Mouse (Mus musculus): ENCODE measurements at regions not wholly inside any gene's neighbourhood (a gene's known extent, or its start where the extent isn't known, plus 50 kb on each side); places are given as distances from the start of the nearest gene placed in this dataset.

DNA sequence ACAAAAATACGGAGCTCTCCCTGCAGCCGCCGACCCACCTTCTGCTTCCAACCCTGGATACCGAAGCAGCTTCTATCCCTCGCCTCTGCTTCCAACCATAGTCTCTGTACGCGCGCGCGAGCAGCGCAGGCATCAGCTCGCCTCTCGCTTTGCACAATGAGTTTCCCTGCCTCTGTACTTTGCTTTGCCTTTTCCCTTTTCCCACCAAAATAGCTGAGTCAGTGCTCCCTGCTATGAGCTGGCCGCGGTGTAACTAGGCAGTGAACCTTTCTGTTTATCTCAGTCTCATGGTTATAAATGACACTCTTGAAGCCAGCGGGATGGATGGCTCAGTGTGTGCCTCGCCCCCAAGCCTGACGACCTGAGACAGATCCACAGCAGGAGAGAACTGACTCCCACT, 182.0 kb downstream of the Tfap2c start:
- Histone ChIP-seq H3K27me3 (replicated peaks) (peaks cover 93% of the 10 kb centered on the region), H3K4me1 (peaks cover 16% of the 10 kb centered on the region), H3K36me3 (replicated peaks; ENCODE audit: low read length) (no peaks in the 10 kb centered on the region), H3K9me3 (no peaks in the 10 kb centered on the region), H3K4me3 (replicated peaks) (peak overlapping the region; percentile 56)
- TF ChIP-seq GATA1 (IDR thresholded peaks at IDR 0.05; ENCODE audit: borderline replicate concordance, low read length) (no peak), FLI1 (IDR thresholded peaks at IDR 0.05; ENCODE audit: low read length) (no peak)

DNA sequence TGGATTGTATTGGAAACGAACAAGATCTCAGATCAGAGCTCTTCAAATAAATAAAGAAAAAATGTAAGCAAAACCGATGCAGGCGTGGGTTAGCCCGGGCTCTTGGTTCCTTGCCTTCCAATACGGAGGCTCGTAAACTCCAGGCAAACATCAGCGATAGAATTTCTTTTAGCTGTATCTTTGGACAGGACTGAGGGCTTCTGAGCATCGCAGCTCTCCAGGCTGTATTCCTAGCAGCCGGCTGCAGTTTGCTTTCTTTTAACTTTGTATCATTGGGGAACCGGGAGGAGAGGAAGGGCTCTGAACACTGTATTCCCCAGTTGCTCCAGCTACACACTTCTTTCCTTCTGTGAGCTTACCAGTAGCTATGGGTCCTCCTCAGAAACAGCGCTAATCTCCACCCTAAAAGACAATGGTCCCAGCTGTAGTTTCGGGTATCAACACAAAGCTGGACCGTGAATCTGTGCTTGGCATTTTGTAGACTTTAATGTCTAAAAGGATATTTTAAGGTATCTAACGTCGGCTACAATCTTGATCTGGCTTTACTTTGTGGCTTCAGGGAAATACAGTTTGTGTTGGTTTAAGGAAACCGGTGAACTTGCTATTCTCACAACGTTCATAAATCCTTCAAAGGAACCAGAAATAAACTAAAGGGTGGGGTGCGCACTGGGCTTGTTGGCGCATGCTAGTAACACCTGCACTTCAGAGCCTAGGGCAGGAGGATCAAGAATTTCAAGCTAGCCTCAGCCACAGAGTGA, 183.2 kb downstream of the Tfap2c start:
- no peak for TF ChIP-seq GATA1 (IDR thresholded peaks at IDR 0.05; ENCODE audit: borderline replicate concordance, low read length)
- TF ChIP-seq FLI1 (IDR thresholded peaks at IDR 0.05; ENCODE audit: low read length) = no peak
- Histone ChIP-seq H3K9me3 (no peaks in the 10 kb centered on the region), H3K27me3 (replicated peaks) (peaks cover 94% of the 10 kb centered on the region), H3K36me3 (replicated peaks; ENCODE audit: low read length) (no peaks in the 10 kb centered on the region), H3K4me1 (peaks cover 13% of the 10 kb centered on the region), H3K4me3 (replicated peaks) (no peak overlapping the region)

GRCm38 (mm10) chr2:172733403-172733995, 184.1 kb downstream of the Tfap2c start:
- Histone ChIP-seq H3K27me3 (replicated peaks) (peaks cover 94% of the 10 kb centered on the region), H3K4me3 (replicated peaks) (no peak overlapping the region), H3K36me3 (replicated peaks; ENCODE audit: low read length) (no peaks in the 10 kb centered on the region), H3K9me3 (peaks cover 4% of the 10 kb centered on the region; the same call in 1 of the 2 replicates), H3K4me1 (peaks cover 7% of the 10 kb centered on the region)
- no peak for TF ChIP-seq FLI1 (IDR thresholded peaks at IDR 0.05; ENCODE audit: low read length)
- TF ChIP-seq GATA1 (IDR thresholded peaks at IDR 0.05; ENCODE audit: borderline replicate concordance, low read length) = no peak

GRCm38 (mm10) chr2:172735621-172736020, 186.2 kb downstream of the Tfap2c start:
- peaks cover 95% of the 10 kb centered on the region for H3K27me3 ChIP-seq (replicated peaks)
- TF ChIP-seq FLI1 (IDR thresholded peaks at IDR 0.05; ENCODE audit: low read length) (no peak), GATA1 (IDR thresholded peaks at IDR 0.05; ENCODE audit: borderline replicate concordance, low read length) (no peak)
- H3K4me3 ChIP-seq (replicated peaks) = no peak overlapping the region
- no peaks in the 10 kb centered on the region for H3K36me3 ChIP-seq (replicated peaks; ENCODE audit: low read length)
- H3K4me1 ChIP-seq = peaks cover 14% of the 10 kb centered on the region
- peaks cover 6% of the 10 kb centered on the region; the same call in 1 of the 2 replicates for H3K9me3 ChIP-seq

GRCm38 (mm10) chr2:172739041-172739491, 189.7 kb downstream of the Tfap2c start:
- H3K4me1 ChIP-seq = peaks cover 9% of the 10 kb centered on the region
- TF ChIP-seq GATA1 (IDR thresholded peaks at IDR 0.05; ENCODE audit: borderline replicate concordance, low read length) = no peak
- TF ChIP-seq FLI1 (IDR thresholded peaks at IDR 0.05; ENCODE audit: low read length) = no peak

GRCm38 (mm10) chr2:172739529-172739928, 190.1 kb downstream of the Tfap2c start:
- H3K4me1 ChIP-seq = peaks cover 9% of the 10 kb centered on the region
- no peak for TF ChIP-seq GATA1 (IDR thresholded peaks at IDR 0.05; ENCODE audit: borderline replicate concordance, low read length)
- TF ChIP-seq FLI1 (IDR thresholded peaks at IDR 0.05; ENCODE audit: low read length) = no peak
- H3K4me3 ChIP-seq (replicated peaks) = no peak overlapping the region
- H3K27me3 ChIP-seq (replicated peaks) = peaks cover 84% of the 10 kb centered on the region
- no peaks in the 10 kb centered on the region for H3K36me3 ChIP-seq (replicated peaks; ENCODE audit: low read length)
- peaks cover 6% of the 10 kb centered on the region; the same call in 1 of the 2 replicates for H3K9me3 ChIP-seq

More at GRCm38 (mm10) chr2:172739041-172739491, 189.7 kb downstream of the Tfap2c start:
- no peaks in the 10 kb centered on the region for H3K36me3 ChIP-seq (replicated peaks; ENCODE audit: low read length)
- peaks cover 87% of the 10 kb centered on the region for H3K27me3 ChIP-seq (replicated peaks)
- no peak overlapping the region for H3K4me3 ChIP-seq (replicated peaks)
- peaks cover 6% of the 10 kb centered on the region; the same call in 1 of the 2 replicates for H3K9me3 ChIP-seq

DNA sequence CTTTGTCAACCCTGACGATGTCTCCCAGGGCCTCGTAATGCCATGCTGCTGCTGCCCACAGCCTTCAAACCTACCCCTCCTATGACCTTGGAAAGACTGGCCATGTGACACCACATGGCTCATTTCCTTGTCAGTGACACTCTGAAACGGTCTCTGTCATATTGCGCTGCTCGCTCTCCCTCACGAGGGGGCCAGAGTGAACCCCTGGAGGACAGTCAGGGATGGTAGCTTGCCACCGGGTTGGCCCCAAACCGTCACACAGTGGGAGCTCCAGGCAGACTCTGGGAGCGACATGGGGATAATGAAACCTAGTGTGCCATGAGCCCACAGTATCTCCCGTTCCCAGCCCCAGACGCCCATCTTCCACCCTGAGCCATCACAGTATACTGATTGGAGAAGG, 188.8 kb downstream of the Bmp7 start:
- no peak overlapping the region for H3K4me3 ChIP-seq (replicated peaks)
- H3K9me3 ChIP-seq = no peaks in the 10 kb centered on the region
- TF ChIP-seq GATA1 (IDR thresholded peaks at IDR 0.05; ENCODE audit: borderline replicate concordance, low read length) (no peak), FLI1 (IDR thresholded peaks at IDR 0.05; ENCODE audit: low read length) (no peak)
- H3K36me3 ChIP-seq (replicated peaks; ENCODE audit: low read length) = no peaks in the 10 kb centered on the region
- H3K4me1 ChIP-seq = no peaks in the 10 kb centered on the region
- H3K27me3 ChIP-seq (replicated peaks) = peaks cover 32% of the 10 kb centered on the region

- TF ChIP-seq FLI1 (IDR thresholded peaks at IDR 0.05; ENCODE audit: low read length) (no peak), GATA1 (IDR thresholded peaks at IDR 0.05; ENCODE audit: borderline replicate concordance, low read length) (no peak)
- Histone ChIP-seq H3K36me3 (replicated peaks; ENCODE audit: low read length) (no peaks in the 10 kb centered on the region), H3K4me1 (no peaks in the 10 kb centered on the region)
These were observed 184.2 kb downstream of the Bmp7 start for GRCm38 (mm10) chr2:172755686-172756471.

GRCm38 (mm10) chr2:172756472-172756860, 183.7 kb downstream of the Bmp7 start:
- TF ChIP-seq GATA1 (IDR thresholded peaks at IDR 0.05; ENCODE audit: borderline replicate concordance, low read length) = no peak
- no peak for TF ChIP-seq FLI1 (IDR thresholded peaks at IDR 0.05; ENCODE audit: low read length)
- H3K4me1 ChIP-seq = no peaks in the 10 kb centered on the region
- peaks cover 75% of the 10 kb centered on the region for H3K27me3 ChIP-seq (replicated peaks)
- no peaks in the 10 kb centered on the region for H3K36me3 ChIP-seq (replicated peaks; ENCODE audit: low read length)
- no peaks in the 10 kb centered on the region for H3K9me3 ChIP-seq
- H3K4me3 ChIP-seq (replicated peaks) = no peak overlapping the region

More at GRCm38 (mm10) chr2:172755686-172756471, 184.2 kb downstream of the Bmp7 start:
- no peak overlapping the region for H3K4me3 ChIP-seq (replicated peaks)
- H3K9me3 ChIP-seq = no peaks in the 10 kb centered on the region
- H3K27me3 ChIP-seq (replicated peaks) = peaks cover 75% of the 10 kb centered on the region

Measured in megakaryocyte, embryonic 14.5 days (primary cell).